Mouse (Mus musculus): ENCODE data around the gene Olfr338. TPM values are rescaled to one million over a fixed set of nuclear protein-coding genes. Genes with fewer than 3 reads are reported as not detected.
"Not testable (repeated sequence)": the region's sequence is repeated elsewhere in the genome, so short reads cannot be mapped to it uniquely, and the experiment has no call there.

Olfr338 gene
- polyA plus RNA-seq (2016; fragmentation: Nextera tagmentation; extraction: Ambion mirVana) = not detected in 2 replicates

- no peak within 1 kb of the TSS for H3K27ac ChIP-seq
- H3K27me3 ChIP-seq = no peaks in the 10 kb centered on the region
- H3K4me3 ChIP-seq = no peak within 1 kb of the TSS
- H3K4me1 ChIP-seq = no peaks in the 10 kb centered on the region
- peaks cover 3% of the 10 kb centered on the region; the same call in 1 of the 2 replicates for H3K9me3 ChIP-seq
- H3K36me3 ChIP-seq = no peaks in the 10 kb centered on the region
- no peak within 1 kb of the TSS for H3K9ac ChIP-seq
- H3K4me2 ChIP-seq (replicated peaks) = no peak within 1 kb of the TSS
- ATAC-seq (ENCODE audit: insufficient number of reproducible peaks, insufficient read depth, low FRiP score, low TSS enrichment) = no peak
Measured at GRCm38 (mm10) chr2:36373219-36373618, at the start of gene Olfr338. Olfr338 (plus strand) TSS chr2:36373519.

- H3K4me3 ChIP-seq; H3K27ac ChIP-seq; ATAC-seq (ENCODE audit: insufficient number of reproducible peaks, insufficient read depth, low FRiP score, low TSS enrichment); H3K27me3 ChIP-seq; H3K9me3 ChIP-seq; H3K4me1 ChIP-seq; H3K4me2 ChIP-seq (replicated peaks); H3K9ac ChIP-seq; H3K36me3 ChIP-seq: not testable (repeated sequence)
- WGBS = 83% methylated on average over 3 of the region's 3 CpGs
Measured at GRCm38 (mm10) chr2:36415174-36415573, 41.9 kb downstream of the Olfr338 start.

- H3K9me3 ChIP-seq; H3K9ac ChIP-seq; H3K27ac ChIP-seq; H3K4me1 ChIP-seq; H3K4me2 ChIP-seq (replicated peaks); H3K36me3 ChIP-seq; H3K4me3 ChIP-seq; ATAC-seq (ENCODE audit: insufficient number of reproducible peaks, insufficient read depth, low FRiP score, low TSS enrichment); H3K27me3 ChIP-seq: not testable (repeated sequence)
- WGBS = 84% methylated on average over 7 of the region's 7 CpGs
Measured at GRCm38 (mm10) chr2:36415591-36415990, 42.3 kb downstream of the Olfr338 start.

- Histone ChIP-seq H3K9me3 (no peaks in the 10 kb centered on the region), H3K4me1 (no peaks in the 10 kb centered on the region), H3K4me2 (replicated peaks) (no peak within 1 kb of the TSS), H3K27ac (no peak within 1 kb of the TSS), H3K27me3 (no peaks in the 10 kb centered on the region), H3K9ac (no peak within 1 kb of the TSS), H3K4me3 (no peak within 1 kb of the TSS), H3K36me3 (no peaks in the 10 kb centered on the region)
- no peak for ATAC-seq (ENCODE audit: insufficient number of reproducible peaks, insufficient read depth, low FRiP score, low TSS enrichment)
- WGBS = 80% methylated on average over 3 of the region's 3 CpGs
Measured at GRCm38 (mm10) chr2:36418647-36419046, 45.3 kb downstream of the Olfr338 start, which contains the start of gene Olfr339. Olfr339 (plus strand) TSS chr2:36418947.

Other genes with a start within 250 kb of the Olfr338 start
- gene Mrrf, start 237.1 kb upstream of the Olfr338 start, polyA plus RNA-seq (2016; fragmentation: Nextera tagmentation; extraction: Ambion mirVana) = 24.5 and 29.1 TPM in 2 replicates
- 96.2 and 96.3 TPM in 2 replicates for gene Rbm18, start 236.7 kb upstream of the Olfr338 start, polyA plus RNA-seq (2016; fragmentation: Nextera tagmentation; extraction: Ambion mirVana)
- gene Ptgs1, start 143.1 kb upstream of the Olfr338 start, polyA plus RNA-seq (2016; fragmentation: Nextera tagmentation; extraction: Ambion mirVana) = 6.7 and 8.9 TPM in 2 replicates
- not detected in 2 replicates for gene Olfr339, start 45.4 kb downstream of the Olfr338 start, polyA plus RNA-seq (2016; fragmentation: Nextera tagmentation; extraction: Ambion mirVana)
- not detected in 2 replicates for gene Olfr340, start 79.1 kb downstream of the Olfr338 start, polyA plus RNA-seq (2016; fragmentation: Nextera tagmentation; extraction: Ambion mirVana)
- gene Olfr341, start 108.9 kb downstream of the Olfr338 start, polyA plus RNA-seq (2016; fragmentation: Nextera tagmentation; extraction: Ambion mirVana) = not detected in 2 replicates
- not detected in 2 replicates for gene Olfr342, start 151.5 kb downstream of the Olfr338 start, polyA plus RNA-seq (2016; fragmentation: Nextera tagmentation; extraction: Ambion mirVana)
- not detected in 2 replicates for gene Olfr344, start 193.1 kb downstream of the Olfr338 start, polyA plus RNA-seq (2016; fragmentation: Nextera tagmentation; extraction: Ambion mirVana)

All from embryonic facial prominence, embryonic 12.5 days (tissue).